Mouse (Mus musculus) olfactory bulb, adult 2 months (tissue): ENCODE measurements at regions not wholly inside any gene's neighbourhood (a gene's known extent, or its start where the extent isn't known, plus 50 kb on each side); places are given as distances from the start of the nearest gene placed in this dataset.

ENCODE experiments used
- CTCF ChIP-seq: fragments of 200-500 bp; IDR thresholded peaks from 2 replicates; pipeline ENCODE4 v1.5.1; 2012; ENCODE audit warnings: low read depth, mild to moderate bottlenecking, low read length, moderate library complexity; ENCODE audit not compliant: insufficient read depth
- POLR2A ChIP-seq: fragments of 200-500 bp; IDR thresholded peaks from 2 replicates; pipeline ENCODE4 v1.6.1; 2012; ENCODE audit warnings: mild to moderate bottlenecking, low read depth, low read length, moderate library complexity; ENCODE audit not compliant: insufficient read depth

DNA sequence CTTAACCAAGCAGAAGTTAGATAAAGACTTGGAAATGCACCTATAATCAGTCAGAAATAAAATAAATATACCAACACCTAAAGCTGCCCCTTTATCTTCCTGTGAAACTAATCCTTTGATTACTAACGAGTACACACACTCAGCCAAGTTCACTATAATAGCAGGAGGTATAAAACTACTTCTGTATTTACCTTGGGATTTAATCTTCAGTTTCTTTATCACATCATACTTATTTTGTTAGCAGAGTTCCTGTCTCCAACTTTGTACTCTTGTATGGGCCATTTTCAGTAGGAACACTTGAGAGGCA is 367.7 kb upstream of the Ctso start:
- no peak for TF ChIP-seq CTCF
- TF ChIP-seq POLR2A: no peak
